Mouse (Mus musculus) MEL-GATA-1-ER (cell line): Measurements from ENCODE around the gene Fbxo30.

Experiments
- DNase-seq: peaks from one replicate; pipeline ENCODE4 v3.0.0-alpha.2; 2012; ENCODE audit warnings: low read depth; ENCODE audit errors: extremely low read depth

The Fbxo30 gene

DNA sequence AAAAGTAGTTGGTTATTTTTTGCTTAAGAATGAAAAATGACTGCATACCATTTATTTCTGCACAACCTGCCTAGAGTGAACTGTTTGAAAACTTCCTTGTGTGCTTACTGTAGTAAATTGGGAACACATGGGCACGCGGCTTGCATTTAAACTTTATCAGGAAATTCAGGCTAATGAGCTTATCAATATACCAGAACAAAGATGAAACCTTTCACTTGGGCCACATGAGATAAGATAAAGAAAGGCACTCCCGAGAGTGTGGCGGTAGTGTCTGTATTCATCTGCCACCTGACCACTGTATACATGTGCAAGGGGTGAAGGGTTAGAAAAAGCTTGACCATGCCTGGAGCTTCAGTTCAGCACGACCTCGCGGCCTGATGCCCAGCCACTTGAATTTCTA is 41.2 kb downstream of the Fbxo30 start:
- no peak for DNase-seq

DNA sequence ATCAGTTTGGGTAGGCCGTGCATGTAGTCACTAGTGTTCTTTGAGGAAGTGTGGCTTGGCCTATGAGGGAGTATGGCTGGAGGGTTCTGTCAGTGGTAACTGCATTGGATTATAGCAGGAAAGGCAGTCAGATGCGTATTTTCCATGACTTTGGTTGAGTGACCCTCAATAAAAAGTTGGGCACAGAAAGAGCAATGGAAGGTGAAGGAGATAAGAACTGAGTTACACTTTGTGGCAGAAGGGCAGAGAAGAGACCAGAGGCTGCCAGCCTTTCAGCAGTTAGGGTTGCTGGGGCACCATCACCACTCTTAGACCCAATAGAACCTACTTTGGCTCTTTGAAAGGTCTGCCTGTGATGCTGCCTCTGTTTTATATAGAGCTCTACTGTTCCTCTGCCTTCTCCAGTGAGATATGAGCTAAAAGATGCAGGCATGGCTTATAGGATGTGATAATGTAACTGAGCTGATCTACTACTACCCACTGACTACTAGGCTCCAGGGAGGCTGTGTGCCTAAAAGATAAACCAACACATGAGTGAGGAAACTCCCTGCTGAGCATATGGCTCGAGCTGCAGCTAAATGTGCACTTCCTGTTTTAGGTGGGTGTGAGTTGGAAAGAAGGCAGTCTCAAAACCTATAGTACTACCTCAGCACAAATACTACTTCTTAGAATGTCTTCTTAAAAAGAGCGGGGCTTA is 42.2 kb downstream of the Fbxo30 start:
- DNase-seq, result peak; percentile 98

DNA sequence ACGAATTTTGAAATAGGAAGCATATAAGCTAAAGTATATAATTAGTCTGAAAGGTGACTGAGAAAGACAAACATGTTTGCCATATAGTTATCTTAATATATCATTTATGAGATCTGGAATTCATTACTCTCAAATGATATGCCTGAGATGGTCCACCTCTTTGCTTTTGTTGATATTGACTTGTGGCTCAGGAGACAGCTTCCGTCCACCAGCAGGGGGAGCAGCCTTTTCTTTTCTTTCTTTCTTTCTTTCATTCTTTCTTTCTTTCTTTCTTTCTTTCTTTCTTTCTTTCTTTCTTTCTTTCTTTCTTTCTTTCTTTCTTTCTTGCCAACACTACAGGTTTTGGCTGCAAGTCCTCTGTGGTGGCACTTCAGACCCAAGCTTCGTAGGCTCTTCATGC is 45.4 kb downstream of the Fbxo30 start:
- DNase-seq, result no peak

DNA sequence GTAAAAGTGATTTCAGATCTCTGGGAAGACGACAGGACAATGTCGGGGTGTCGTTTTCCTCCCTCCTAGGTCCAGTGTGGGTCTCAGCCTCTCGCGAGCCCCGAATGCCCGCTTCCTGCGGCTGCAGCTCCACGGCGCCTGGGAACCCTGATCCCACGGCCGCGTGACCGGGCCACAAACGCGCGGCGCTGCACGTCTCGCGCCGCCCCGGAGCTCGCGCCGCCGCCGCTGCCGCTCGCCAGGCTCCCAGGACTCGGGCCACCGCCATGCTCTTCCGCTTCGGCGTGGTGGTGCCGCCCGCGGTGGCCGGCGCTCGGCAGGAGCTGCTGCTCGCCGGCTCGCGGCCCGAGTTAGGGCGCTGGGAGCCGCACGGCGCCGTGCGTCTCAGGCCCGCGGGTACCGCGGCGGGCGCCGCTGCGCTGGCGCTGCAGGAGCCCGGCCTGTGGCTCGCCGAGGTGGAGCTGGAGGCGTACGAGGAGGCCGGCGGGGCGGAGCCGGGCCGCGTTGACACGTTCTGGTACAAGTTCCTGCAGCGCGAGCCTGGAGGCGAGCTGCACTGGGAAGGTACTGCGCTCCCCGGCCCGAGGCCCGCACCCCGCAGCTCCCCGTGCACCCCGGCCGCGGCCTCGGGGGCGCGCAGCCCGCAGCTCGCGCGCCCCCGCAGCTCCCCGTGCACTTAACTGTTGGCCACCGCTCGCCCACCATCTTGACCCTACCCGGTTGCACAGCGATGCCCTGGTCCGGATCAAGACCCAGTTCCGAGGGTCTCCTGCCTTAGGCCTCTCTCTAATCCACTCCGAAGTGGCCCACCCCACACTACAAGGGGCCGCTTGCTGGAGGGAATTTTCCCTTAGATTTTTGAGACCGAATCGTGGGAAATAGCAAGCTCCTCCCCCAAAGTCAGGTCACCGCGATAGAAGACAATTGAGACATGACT is 62.3 kb downstream of the Fbxo30 start, which contains the start of gene Epm2a:
Gene Epm2a, plus strand, starts transcription at position 200 of the 937 bp plus-strand sequence.
- no peak for DNase-seq

DNA sequence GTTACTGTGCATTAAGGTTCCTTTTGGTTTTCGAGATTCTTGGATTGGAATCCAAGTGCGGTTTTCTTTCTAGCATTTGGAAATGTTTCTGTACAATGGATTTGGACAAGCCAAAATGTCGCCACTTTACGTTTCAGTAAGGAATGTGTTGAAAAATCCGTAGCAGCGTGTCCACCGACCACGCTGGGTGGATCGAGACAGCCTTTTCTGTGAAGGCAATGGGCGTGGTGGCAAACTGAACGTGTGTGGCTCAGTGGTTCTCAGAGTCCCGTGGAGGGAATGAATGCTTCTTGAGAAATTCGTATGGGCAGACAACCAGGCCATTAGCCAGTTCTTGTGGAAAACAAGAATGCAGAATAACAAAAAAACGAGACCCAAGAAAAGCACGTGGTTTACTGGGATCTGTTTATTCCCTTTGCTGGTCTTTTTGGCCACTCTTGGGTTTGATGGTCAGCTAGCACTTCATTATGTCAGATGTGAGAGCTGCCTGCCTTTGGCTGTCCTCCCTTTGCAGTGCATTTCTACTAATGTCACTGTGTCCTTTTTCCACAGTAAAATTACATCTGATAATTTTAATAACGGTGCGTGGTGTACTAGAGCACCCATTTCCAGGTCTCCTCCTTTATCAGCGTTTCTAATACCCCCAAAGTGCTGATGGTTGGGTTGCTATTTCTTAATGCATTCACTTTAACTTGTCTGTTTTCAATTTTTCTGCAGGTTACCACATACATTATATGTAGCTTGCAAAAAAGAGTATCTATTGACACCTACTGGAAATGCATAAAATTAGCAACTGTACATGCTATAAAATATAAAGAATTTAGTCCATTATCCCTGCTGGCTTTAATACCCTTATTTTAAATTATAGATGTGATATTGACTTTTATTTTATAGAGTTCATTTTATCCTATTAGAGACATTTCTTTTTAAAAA is 63.7 kb downstream of the Fbxo30 start:
- DNase-seq, result no peak
